Mouse (Mus musculus): ENCODE results near the gene Spock1.

Gene Spock1

DNA sequence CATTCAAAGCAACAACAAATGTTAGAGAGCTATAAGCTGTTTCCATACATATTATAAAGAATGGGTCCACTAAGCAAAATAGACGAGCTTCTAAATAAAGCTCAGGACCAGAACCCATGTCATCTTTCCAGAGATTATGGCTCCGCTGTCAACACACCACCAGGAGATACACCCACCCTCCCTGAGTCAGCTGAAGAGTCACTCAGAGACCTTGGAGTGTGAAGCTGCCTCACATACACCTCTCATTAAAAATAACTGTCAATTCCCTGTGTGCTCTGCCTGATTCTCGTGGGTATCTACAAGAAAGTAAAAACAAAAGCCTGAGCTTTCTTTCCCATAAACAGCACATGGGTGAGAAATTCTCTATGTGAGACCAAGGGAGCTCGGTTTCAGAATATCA, 43.1 kb downstream of the Spock1 start:
- no peak for DNase-seq (ENCODE audit: low read depth, low spot score)

DNA sequence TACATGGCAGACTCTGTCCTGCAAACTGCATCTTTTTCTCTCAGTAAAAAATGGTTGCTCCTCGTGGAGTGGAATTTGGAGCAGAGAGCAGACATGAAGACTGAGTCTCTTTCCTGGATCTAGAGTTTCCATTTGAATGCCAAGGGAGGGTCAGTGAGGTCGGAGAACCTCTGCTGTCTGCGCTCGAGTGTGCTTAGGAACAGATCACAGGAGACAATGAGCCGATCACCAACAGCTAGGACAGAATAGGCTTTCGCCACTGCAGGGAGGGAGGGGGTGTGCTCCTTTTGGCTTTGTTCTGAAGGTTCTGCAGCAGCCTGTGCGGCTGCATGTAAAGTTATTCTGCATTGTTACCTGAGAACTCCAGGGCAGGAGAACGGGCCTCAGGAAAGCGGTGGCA, 49.6 kb downstream of the Spock1 start:
- DNase-seq (ENCODE audit: low read depth, low spot score), result no peak

DNA sequence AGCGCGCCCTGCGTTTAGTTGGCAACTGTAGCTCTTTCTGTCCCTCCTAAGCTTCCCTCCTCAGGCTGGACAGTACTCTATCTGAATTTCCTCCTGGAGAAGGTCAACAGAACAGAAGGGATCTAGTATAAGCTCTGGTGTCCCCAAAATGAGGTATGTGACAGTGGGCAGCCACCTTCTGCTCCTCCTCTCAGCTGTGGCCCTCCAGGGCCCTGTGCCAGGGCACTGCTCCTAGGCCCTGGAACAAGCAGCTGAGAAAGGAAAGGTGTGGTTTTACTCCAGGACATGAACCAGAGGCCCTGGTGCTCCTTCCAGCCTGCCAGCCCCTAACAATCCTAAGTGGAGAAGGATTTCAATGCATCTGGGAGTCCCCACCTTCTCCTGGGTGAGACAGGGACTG, 51.1 kb downstream of the Spock1 start:
- DNase-seq (ENCODE audit: low read depth, low spot score), result no peak

DNA sequence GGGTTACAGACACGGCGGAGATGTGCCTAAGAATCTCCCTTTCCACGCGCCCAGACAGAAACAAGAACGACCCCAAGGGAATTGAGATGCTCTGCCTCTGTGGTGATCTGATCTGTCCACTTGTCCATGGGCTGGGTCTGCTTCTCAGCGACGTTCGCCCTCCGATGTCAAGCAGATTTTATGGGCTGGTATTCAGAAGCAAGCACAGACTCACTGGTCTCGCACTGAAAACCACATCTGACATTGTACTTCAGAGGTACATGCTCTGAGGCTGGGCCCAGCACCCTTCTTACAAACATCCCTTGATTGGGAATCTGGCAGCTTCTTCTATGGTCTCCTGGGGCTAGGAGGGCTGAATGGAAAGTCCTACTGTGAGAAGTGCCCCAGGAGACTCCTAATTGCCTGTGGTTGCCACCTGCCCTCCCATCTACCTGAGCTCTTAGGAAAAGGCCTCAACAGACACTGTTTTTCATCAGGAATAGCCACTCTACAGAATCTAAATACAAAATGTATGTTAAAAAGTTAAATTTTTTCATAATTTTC, 51.8 kb downstream of the Spock1 start:
- no peak for DNase-seq (ENCODE audit: low read depth, low spot score)

DNA sequence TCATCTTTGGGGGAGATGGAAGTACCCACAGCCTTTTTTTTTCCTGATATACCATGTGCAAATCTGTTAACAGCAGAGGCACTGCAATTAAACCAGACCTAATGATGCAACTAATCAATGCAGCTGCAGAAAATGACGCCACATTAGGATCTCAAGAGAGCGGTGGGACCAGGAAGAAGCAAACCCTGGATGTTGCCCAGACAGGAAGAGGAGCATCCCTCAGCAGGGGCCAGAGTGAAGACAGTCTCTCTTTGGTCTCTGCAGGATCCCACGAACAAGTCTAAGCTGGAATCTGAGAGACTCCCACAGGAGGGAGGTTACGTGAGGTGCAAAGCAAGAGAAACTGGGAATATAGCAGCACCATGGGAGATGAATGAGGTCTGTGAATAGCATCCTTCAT, 52.4 kb downstream of the Spock1 start:
- no peak for DNase-seq (ENCODE audit: low read depth, low spot score)

DNA sequence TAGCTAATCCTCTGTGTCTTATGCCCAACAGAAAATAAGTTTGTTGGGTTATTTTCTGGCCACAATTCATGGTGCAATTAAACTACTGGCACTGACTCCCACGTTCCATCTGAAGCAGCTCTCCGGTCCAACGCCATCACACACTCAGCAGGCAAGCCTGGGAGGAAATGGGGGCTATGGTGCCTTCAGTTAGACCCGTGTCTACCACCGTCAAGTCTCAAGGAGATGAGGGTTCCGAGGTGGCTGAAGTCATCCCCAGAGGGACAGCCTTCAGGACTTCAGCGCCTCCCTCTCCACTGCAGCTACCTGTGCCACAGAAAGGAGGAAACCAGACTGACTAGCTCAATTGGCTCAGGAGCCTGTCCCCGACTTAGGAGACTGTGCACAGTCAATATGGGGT, 53.7 kb downstream of the Spock1 start:
- DNase-seq (ENCODE audit: low read depth, low spot score), result no peak

DNA sequence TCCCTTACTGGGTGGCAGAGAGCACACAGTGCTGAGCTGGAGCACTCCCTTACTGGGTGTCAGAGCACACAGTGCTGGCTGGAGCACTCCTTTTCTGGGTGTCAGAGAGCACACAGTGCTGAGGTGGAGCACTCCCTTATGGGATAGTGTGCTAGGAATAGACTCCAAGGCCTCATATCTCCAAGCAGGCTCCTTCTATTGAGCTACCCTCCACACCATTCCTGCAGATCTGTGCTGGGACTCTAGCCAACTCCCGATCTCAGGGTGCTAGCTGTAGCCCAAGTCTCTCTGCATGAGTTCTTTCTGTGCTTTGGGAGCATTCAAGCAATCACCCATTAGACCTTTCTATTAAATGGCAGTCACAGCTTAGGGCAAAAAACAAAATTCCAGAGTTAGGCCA, 54.5 kb downstream of the Spock1 start:
- DNase-seq (ENCODE audit: low read depth, low spot score), result no peak

DNA sequence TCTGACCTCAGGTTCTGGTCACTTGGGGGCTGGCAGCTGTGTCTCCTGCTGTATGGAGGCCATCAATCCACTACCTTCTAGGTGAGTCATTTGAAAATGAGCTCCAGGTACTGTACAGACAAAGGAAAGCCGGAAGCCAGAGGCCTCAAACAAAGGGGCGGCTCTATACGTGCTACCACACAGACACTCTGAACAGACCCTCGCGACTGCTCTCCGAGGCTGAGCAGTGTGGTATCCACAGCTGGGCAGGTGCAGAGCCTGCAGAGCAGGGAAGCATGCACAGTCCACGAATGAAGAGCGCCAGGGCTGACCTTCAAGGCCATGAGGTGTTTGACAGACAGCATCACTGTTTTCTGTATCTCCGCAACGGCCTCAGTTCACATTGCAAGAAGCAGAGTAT, 55.0 kb downstream of the Spock1 start:
- no peak for DNase-seq (ENCODE audit: low read depth, low spot score)

DNA sequence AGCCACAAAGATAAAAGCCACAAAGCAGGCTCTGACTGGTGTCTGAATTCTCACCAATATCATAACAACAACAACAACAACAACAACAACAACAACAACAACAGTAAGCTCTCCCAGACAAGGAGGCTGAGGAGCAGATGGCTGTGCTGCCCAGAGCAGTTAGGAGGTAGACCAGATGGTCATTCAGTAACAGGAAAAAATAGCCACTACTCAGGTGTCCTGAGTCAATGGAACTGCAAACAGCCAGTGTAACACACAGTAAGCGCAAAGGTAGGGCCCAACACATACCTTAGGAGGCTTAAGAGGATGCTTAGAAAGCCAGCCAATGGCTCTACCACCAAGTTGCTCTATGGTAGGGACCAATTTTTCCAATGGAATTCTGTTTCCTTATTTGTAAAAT, 59.2 kb downstream of the Spock1 start:
- no peak for DNase-seq (ENCODE audit: low read depth, low spot score)

DNA sequence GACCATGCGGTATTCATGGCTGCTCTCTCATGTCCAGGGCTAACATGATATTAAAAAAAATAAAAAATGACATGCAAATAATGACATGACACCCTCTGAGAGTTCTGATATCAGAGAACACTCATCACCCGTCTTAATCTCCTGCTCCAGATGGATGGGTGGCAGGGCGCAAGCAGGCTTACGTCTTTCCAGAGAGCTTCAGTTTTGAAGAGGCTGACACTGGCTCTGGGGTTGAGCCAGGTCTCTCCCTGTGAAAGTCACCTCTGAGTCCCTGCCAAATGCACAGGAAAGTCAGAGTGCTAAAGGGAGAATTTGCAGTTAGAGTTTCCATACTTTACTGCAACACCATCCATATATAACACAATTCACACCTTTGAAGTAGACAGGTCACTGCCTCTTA, 61.0 kb downstream of the Spock1 start:
- no peak for DNase-seq (ENCODE audit: low read depth, low spot score)

DNA sequence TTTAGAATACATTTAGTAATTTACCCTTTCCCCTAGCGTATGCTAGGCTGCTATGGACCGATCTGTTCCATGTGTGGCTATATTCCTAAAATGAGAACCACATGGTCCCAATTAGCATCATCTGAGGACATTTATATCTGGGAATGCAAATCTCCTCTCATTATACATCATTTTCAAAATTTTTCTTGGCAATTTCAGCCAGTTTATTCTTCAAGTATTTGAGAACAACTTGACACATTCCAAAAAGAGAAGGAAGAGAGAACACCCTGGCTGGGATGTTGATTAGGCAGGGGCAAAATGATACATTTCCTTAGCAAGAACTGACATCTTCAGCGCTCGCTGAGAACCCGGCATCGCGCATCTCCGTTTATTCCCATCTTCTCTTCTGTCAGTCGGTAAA, 61.7 kb downstream of the Spock1 start:
- DNase-seq (ENCODE audit: low read depth, low spot score), result no peak

DNA sequence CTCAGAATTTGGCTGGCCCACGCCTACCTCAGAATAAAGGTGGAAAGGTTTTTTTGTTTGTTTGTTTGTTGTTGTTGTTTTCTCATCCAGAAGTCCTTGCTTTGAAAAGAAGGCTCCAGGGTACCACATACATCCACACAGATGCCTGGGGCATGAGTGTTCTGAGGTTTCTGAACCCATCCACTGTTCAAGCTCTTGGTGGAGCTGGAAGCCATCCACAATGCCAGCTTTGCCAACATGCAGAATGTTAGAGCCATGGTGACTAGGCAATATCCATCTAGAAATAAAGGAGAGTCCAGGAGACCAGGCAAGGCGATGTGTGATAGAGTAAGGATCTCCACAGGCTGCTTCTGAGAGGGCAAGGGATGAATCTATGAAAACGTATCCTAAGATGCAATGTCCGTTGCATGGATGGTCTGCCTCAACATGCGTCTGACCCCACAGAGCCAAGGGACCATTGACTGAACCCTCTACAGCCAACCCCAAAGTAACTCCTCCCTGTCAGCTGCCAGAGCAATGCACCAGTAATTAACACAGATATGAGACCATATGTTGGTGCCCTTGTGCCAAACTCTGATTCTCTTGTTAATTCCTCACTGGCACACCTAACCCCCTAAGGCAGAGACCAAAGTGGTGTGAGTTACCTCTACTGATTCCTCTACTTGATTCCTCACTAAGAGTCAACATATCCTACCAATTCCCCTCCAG, 66.8 kb downstream of the Spock1 start:
- DNase-seq (ENCODE audit: low read depth, low spot score), result no peak

DNA sequence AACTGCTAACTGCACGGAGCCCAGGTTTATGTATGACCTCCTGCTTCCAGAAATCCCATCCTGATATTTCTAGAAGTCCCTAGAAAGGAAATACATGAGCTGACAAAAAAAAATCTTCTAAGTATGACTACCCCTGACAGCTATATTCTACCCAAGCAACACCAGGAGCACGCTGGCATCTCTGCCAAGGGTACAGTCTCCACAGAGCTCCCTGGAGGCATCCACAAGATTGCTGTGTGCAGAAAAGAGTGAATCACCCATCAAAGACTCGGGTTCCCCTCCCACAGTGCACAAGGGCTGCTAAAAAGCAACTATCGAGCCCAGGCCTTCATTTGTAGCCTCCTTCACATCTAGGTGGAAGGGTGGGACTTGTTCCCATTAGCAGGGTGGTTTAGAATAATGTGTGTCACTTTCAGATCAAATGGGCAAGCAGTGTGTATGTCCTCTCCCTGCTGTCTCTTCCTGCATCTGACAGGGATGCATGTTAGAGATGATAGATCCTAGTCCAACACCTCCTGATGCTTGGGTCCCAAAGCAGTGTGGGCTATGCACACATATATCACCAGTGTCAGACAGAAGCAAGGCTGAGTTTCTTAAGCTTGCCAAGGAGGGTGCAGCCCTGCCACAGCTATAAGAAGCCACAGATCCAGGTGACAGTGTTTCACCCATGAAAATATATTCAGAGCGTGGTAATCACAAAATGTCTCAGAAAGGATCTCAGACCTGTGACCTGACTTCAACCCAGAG, 70.3 kb downstream of the Spock1 start:
- DNase-seq (ENCODE audit: low read depth, low spot score), result no peak

DNA sequence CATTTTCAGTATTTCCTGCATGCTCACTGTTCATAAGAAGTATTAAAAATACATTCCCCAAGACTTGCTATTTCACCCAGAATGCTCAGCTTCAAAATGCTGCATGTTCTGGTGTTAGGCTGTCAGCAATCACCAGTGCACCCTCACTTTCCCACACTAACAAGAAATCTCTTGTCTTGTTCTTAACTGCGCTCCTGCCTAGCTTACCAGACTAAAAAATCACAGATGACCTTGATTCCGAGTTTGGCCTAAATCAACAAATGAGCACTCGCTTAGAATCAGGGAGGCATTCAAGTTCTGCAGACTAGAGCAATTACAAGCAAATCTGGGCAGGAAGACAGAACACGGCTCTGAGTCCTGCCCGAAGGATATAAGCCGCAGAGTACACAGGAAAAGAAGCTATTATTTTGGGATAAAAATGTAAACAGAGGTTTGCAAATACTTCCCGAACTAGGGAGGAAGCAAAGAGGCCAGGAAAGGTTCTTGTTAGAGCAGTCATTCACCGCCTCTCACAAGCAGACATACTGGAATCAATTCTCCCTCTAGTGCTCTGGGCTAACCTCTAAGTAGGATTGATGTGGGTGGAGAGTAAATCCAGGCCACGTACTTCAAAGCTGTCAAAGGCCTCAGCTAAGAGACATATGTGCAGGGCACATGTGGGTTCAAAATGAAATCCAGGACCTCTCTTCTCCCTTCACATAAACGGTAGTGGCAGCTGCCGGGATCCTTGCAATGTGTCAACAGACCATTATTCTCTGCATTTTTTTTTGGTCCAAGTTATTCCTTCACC, 76.6 kb downstream of the Spock1 start:
- DNase-seq (ENCODE audit: low read depth, low spot score), result no peak

DNA sequence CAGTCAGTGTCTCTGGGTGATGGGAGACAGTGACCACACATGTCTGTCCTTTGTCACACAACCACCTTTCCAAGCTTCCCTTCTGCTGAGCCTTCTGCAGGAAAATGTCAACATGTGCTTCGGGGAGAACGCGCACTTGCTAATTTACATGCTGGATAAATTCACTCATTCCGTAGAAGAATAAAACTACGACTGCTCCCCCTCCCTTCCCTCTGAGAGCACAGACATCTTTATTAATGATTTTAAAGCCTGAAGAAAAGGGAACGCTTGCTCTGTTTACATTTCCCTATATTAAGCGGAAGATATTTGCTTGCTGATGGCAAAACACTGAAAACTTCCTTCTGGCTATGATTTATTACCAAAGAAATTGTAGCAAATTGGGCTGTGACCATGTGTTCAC, 77.2 kb downstream of the Spock1 start:
- DNase-seq (ENCODE audit: low read depth, low spot score), result no peak

DNA sequence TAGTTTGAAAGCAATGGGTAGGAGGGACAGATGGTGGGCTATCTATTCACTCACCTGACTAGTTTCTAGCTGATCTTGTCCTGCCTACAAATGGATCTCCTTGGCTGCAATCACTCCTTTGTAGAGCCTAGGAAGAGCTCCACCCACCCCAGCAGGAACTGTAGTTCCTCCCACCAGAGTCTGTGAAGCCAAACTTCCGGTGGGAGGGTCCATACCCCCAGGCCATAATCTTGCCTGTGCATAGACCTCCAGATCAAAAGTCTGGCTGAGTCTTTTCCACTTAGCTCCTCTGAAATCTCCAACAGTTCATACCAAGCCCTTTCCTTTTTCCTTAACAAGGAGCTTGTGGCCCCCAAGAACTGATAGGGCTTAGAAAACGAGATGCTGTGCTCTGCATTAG, 78.0 kb downstream of the Spock1 start:
- DNase-seq (ENCODE audit: low read depth, low spot score), result no peak

DNA sequence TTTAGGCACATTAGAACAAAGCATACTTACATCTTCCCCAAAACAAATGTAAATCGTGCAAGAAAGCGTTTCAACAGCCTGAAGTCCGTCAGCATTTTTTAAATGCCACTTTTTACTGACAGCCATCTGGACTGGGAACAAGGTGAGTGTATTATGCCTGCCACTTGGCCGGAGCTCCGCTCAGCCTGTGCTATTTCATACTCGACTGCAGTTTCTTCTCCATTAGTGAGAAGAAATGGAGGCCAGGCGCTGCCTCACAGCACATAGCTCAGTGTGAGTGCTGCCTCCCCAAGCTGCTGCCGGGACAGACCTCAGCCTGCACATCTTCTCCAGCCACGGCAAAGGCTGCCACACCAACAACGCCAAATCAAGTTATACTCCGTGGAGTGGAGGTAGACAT, 91.9 kb downstream of the Spock1 start:
- DNase-seq (ENCODE audit: low read depth, low spot score), result no peak

DNA sequence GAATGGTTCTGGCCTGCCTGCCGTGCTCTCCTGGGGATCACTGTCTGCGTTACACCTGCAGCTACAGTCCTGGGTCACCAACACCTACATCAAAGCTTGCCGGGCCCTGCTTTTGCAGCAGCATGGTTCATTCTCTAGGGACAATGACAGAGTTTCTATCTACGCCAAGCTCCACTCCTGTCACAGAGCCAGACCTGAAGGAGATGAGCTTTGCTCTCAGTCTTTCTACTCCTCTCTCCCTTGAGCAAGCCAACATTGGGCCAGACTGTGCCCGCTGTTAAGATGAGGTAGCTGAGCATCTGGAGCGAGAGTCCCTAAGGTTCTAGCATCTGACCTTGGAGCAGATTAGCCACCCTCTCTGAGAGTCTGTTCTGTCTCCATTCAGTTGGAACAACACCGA, 95.5 kb downstream of the Spock1 start:
- no peak for DNase-seq (ENCODE audit: low read depth, low spot score)

DNA sequence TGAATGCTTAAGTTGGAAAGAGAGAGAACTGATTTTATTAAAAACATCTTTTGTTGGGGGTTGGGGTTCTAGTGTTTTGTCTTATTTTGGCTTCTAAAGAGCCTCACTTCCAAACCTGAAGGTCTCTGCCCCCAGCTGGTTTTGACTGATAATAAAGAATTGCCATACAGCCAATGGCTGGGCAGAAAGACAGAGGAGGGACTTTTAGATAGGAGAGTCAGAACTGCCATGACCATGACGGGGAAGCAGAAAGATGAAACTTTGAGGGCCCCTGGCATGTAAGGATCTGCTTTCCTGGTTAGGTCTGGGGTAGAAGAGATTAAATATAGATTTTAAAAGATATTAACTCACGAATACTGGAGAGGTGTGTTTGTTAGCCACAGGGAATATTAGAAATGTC, 96.9 kb downstream of the Spock1 start:
- DNase-seq (ENCODE audit: low read depth, low spot score), result no peak

DNA sequence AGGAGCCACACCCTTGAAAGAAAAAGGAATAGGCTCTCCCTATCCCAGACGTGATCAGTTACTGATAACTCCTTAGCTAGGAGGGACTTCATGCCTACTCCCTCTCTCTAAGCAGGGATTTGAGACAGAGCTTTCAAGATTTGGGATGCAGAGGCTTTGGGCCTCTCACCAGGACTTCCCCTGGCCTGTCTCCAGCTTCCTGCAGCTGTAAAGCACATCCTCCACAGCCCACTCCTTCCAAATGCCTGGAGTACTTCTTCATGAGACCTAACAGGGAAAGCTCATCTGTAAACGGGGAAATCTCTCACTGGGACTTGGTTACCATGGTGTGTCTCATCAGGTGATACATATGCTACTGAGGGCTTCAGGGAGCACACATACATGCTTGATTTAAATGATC, 97.3 kb downstream of the Spock1 start:
- DNase-seq (ENCODE audit: low read depth, low spot score), result no peak

DNA sequence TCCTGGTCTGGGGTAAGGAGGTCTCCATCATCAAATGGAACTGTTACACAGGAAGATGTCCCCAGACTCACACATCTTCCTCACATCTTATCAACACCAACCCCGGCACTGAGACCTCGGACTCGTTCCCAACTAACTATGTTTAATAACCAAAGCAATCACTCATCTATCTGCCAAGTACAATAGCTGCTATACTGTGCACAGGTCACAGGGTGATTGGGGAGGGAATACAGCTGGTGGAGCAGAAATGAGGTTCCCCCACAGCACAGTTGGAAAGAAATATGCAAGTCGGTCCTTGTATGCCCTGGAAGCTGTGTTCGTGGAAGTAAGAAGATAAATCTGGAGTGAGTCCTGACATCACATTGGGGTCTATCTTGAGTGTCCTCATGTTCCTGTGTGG, 98.0 kb downstream of the Spock1 start:
- no peak for DNase-seq (ENCODE audit: low read depth, low spot score)

DNA sequence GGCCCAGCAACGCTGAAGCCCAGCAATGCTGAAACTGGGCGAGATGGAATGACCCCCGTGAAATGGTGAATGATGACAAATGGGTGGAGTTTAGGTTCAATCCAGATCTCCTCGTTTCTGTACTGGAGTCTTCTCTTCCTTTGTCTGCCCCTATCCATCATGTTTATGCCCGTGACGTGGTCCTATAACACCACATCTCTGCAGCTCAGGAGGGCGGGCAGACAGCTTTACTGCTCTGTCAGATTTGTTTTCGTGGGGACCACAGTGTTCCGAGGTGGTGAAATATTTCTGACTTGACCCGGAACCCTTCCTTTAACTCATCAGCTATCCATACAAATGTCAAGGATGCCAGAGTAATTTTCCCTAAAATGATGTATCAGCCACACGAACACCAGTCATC, 98.5 kb downstream of the Spock1 start:
- no peak for DNase-seq (ENCODE audit: low read depth, low spot score)

DNA sequence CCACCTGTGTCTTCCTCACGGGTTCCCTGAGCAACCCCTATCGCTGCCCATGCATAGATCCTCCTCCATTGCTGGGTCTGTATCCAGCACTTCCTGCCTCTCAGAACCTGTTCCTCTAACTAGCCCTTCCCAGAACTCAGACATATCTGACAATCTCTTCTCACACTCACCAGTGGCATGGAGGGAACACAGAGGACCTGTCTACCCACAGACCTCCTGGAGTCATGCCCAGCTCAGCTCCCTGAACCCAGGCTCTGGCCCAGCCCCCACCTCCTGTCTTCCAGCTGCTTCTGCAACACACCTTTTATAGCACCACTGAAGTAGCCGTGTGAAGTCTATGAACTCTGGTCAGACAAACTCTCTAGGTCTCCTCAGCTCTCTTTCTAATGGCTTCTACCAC, 101.3 kb downstream of the Spock1 start:
- DNase-seq (ENCODE audit: low read depth, low spot score), result no peak

Data from A20 (cell line).